Mouse (Mus musculus): Measurements from ENCODE around the gene Batf3.
A peak's percentile ranks its signal among the peaks of the same experiment; 100 is the strongest.

DNA sequence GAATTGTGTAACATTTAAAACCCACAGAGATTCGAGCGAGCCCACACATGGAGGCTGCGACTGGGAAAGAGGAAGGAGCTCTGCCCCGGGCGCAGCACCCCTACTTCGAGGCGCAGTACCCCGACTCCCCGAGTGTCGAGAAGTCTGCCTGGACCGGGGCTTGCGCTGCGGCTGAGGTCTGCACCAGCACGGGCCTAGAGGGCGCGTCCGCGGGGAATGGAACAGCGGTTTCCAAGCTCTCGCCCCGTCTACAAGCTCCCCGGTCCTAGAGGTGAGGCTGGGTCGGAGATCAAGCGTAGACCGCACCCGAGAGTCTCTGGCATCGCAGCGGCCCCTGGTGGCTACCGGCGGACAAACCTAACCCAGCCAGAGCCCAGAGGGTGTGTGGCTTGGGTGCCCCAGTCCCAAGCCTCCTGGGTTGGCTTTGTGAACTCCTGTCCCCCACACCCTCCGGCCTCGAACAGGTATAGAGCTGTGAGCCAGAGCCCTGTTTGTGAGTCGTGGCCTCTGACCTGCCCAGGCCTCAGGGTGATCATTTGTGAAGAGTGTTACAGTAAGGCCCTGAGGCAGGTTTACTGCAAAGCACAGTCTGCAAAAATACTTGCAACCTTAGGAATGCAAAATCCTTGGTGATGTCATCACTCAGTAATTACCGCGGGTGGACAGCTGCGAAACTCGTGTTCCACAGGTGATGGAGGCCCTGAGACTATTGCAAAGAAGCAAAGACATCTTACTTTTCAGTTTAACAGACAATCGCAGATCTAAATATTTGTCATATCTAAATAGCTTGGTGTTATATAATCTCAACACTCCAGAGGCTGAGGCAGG lies 28.4 kb downstream of the Batf3 start:
- TF ChIP-seq CTCF (IDR thresholded peaks at IDR 0.05; ENCODE audit: low read depth, low read length) (peak; percentile 90), POLR2A (IDR thresholded peaks at IDR 0.05; ENCODE audit: extremely low read depth, insufficient read depth, low read length) (no peak)
